Mouse (Mus musculus) hindbrain, embryonic 16.5 days (tissue): ENCODE results near the gene Pla2g2c. TPM values are rescaled to one million over a fixed set of nuclear protein-coding genes. Genes with fewer than 3 reads are reported as not detected.

ENCODE experiments used
- ATAC-seq: fragments of 200-750 bp; cut with Nextera tagmentation; 2 replicates; pipeline ENCODE4 v1.8.0; 2017; ENCODE audit warnings: moderate TSS enrichment, moderate library complexity
- H3K27ac ChIP-seq: fragments of 300-500 bp; sonication (generic); 2 replicates; pipeline ENCODE4 v1.5.1; 2014; ENCODE audit warnings: low read depth, mild to moderate bottlenecking, control low read depth, low read length, moderate library complexity
- H3K27me3 ChIP-seq: fragments of 300-500 bp; sonication (generic); replicated peaks from 2 replicates; pipeline ENCODE4 v1.6.1; 2014; ENCODE audit warnings: low read length; ENCODE audit not compliant: control insufficient read depth, insufficient read depth
- H3K36me3 ChIP-seq: fragments of 300-500 bp; sonication (generic); 2 replicates; pipeline ENCODE4 v1.6.1; 2014; ENCODE audit warnings: mild to moderate bottlenecking, low read length, moderate library complexity, mixed read lengths; ENCODE audit not compliant: control insufficient read depth, insufficient read depth
- H3K4me1 ChIP-seq: fragments of 300-500 bp; sonication (generic); 2 replicates; pipeline ENCODE4 v1.6.1; 2014; ENCODE audit warnings: low read depth, low read length; ENCODE audit not compliant: control insufficient read depth, insufficient read depth
- H3K4me2 ChIP-seq: fragments of 300-500 bp; sonication (generic); 2 replicates; pipeline ENCODE4 v1.6.1; 2014; ENCODE audit warnings: mild to moderate bottlenecking, low read length, control low read depth, moderate library complexity
- H3K4me3 ChIP-seq: fragments of 300-500 bp; sonication (generic); 2 replicates; pipeline ENCODE4 v1.5.1; 2014; ENCODE audit warnings: mild to moderate bottlenecking, low read length, control low read depth, moderate library complexity
- H3K9ac ChIP-seq: fragments of 300-500 bp; sonication (generic); 2 replicates; pipeline ENCODE4 v1.6.1; 2014; ENCODE audit warnings: low read depth, mild to moderate bottlenecking, control low read depth, low read length, moderate library complexity
- H3K9me3 ChIP-seq: fragments of 300-500 bp; sonication (generic); 2 replicates; pipeline ENCODE4 v1.6.1; 2014; ENCODE audit warnings: mild to moderate bottlenecking, low read length, moderate library complexity; ENCODE audit not compliant: control insufficient read depth
- WGBS: fragments of 180-500 bp; shearing (Covaris S2); extraction: QIAGEN DNeasy Blood & Tissue Kit; methylation state at CpG from one replicate; pipeline ENCODE4 v1.1.7; 2014; 5-methylcytosine and 5-hydroxymethylcytosine counted together
- polyA plus RNA-seq: library from polyadenylated mRNA; unstranded; fragments of >200 nt; fragmentation: Nextera tagmentation; extraction: Ambion mirVana; gene quantifications from 2 replicates; pipeline ENCODE4 v1.2.1, GENCODE M21; 2015

Pla2g2c gene
- polyA plus RNA-seq, 1 experiment from 2014 or later = 0.36 TPM

DNA sequence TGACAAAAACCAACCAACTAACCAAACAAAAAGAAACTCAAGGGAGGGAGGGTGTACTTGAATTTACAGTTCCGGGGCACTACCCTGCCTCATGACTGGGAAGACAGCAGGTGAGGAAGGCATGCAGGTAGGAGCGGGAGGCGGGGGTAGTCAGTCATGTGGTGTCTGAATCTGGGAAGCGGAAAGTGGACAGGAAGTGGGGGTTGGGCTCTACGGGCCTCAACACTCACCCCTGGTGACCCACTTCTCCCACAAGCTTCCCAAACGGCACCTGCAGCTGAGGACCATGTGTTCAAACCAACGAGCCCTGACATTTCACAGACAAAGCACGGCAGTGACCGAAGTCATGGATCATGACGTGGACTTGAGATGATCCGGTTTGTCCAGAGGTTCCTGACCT is 12.5 kb upstream of the Pla2g2c start:
- H3K27me3 ChIP-seq = no peaks in the 10 kb centered on the region
- 86% methylated on average over 11 of the region's 11 CpGs for WGBS
- no peaks in the 10 kb centered on the region for H3K36me3 ChIP-seq

GRCm38 (mm10) chr4:138712621-138713020 is 12.0 kb upstream of the Pla2g2c start:
- Histone ChIP-seq H3K27ac (no peak overlapping the region), H3K36me3 (no peaks in the 10 kb centered on the region), H3K4me2 (no peak overlapping the region), H3K4me3 (no peak overlapping the region), H3K27me3 (no peaks in the 10 kb centered on the region), H3K4me1 (peaks cover 16% of the 10 kb centered on the region), H3K9ac (no peak overlapping the region), H3K9me3 (no peaks in the 10 kb centered on the region)
- ATAC-seq = no peak
- 75% methylated on average over 8 of the region's 8 CpGs for WGBS

More for the DNA sequence above, 12.5 kb upstream of the Pla2g2c start:
- no peak for ATAC-seq
- Histone ChIP-seq H3K27ac (no peak overlapping the region), H3K4me3 (no peak overlapping the region), H3K9me3 (no peaks in the 10 kb centered on the region), H3K4me1 (peaks cover 16% of the 10 kb centered on the region), H3K4me2 (no peak overlapping the region), H3K9ac (no peak overlapping the region)

GRCm38 (mm10) chr4:138714186-138714585 is 10.4 kb upstream of the Pla2g2c start:
- Histone ChIP-seq H3K4me1 (peaks cover 14% of the 10 kb centered on the region), H3K36me3 (no peaks in the 10 kb centered on the region), H3K27ac (no peak overlapping the region), H3K9ac (no peak overlapping the region), H3K4me3 (no peak overlapping the region), H3K27me3 (no peaks in the 10 kb centered on the region), H3K9me3 (no peaks in the 10 kb centered on the region), H3K4me2 (no peak overlapping the region)
- no peak for ATAC-seq
- WGBS = 100% methylated on average over 1 of the region's 1 CpGs

DNA sequence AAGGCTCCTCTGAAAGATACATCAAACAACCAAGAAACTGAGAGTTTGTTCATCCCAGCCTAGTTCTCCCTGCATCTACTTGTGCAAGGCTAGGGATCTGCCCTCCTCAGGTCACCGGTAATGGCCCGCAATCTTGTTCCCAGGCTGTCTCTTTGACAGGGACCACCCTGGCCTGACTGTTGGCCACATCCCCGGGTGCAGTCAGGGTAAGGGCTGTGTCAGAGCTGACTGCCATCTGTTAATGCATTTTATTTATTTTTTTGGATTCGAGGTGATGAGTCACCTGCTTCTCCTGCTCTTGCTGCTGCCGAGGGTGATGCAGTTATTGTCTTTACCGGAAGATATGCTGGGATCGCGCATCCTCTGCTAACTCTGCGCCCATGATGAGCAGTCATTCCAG is 7.9 kb upstream of the Pla2g2c start:
- Histone ChIP-seq H3K9ac (no peak overlapping the region), H3K9me3 (no peaks in the 10 kb centered on the region), H3K4me2 (no peak overlapping the region), H3K27ac (no peak overlapping the region), H3K36me3 (no peaks in the 10 kb centered on the region), H3K4me3 (no peak overlapping the region), H3K27me3 (no peaks in the 10 kb centered on the region), H3K4me1 (no peaks in the 10 kb centered on the region)
- ATAC-seq = no peak
- 93% methylated on average over 9 of the region's 9 CpGs for WGBS

- no peak for ATAC-seq
- 87% methylated on average over 5 of the region's 5 CpGs for WGBS
- Histone ChIP-seq H3K9ac (no peak overlapping the region), H3K27me3 (no peaks in the 10 kb centered on the region), H3K4me3 (no peak overlapping the region), H3K4me2 (no peak overlapping the region), H3K27ac (no peak overlapping the region), H3K9me3 (no peaks in the 10 kb centered on the region), H3K4me1 (0 out of 2 replicates have a peak, but pooled peaks cover 2% of the 10 kb centered on the region), H3K36me3 (no peaks in the 10 kb centered on the region)
These were observed 5.9 kb upstream of the Pla2g2c start for GRCm38 (mm10) chr4:138718586-138719263.

- Histone ChIP-seq H3K4me1 (peaks cover 7% of the 10 kb centered on the region), H3K4me3 (no peak overlapping the region), H3K9ac (no peak overlapping the region), H3K4me2 (no peak overlapping the region), H3K27ac (no peak overlapping the region), H3K36me3 (no peaks in the 10 kb centered on the region), H3K27me3 (no peaks in the 10 kb centered on the region), H3K9me3 (no peaks in the 10 kb centered on the region)
- 72% methylated on average over 5 of the region's 5 CpGs for WGBS
- no peak for ATAC-seq
These were observed 5.4 kb upstream of the Pla2g2c start for GRCm38 (mm10) chr4:138719264-138719596.

DNA sequence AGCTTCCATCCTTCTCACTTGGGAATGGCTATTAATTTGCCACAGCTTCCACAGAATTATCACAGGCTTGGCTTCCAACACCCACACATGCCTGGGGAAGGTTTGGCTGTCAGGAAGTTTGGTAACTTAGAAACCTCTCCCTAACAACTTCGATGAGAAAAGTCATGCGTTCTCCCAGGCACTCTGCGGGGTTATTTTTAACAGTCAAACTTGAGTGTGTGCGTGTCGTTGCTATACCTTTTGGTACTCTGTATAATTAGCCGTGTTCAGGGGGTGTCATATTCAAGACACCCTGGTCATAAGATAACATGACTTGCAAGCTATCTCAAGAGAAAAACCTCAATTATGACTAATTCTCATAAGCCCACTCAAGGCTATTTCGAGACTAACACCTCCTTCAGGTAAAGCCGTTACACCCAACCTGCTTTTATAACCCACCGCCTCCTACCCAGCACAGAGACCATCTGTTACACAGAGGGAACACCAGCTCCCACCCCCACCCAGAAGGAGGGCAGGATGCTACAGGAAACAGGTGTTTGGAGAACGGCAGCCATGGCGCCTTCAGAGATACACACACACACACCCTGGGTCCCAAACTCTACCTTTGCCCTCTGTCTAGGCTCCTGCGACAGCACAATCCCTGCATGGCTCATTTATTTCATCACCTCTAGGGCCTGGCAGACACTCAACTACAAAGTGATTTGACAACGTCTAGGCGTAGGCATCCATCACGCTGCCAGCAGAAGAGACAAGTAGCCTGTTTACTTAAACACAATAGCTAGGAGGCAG is 905 bp upstream of the Pla2g2c start:
- H3K4me3 ChIP-seq = no peak overlapping the region
- no peak overlapping the region for H3K27ac ChIP-seq
- no peaks in the 10 kb centered on the region for H3K27me3 ChIP-seq
- no peaks in the 10 kb centered on the region for H3K9me3 ChIP-seq
- H3K4me1 ChIP-seq = peaks cover 20% of the 10 kb centered on the region
- H3K4me2 ChIP-seq = peak overlapping the region; percentile 59; the same call in 1 of the 2 replicates
- no peaks in the 10 kb centered on the region for H3K36me3 ChIP-seq
- no peak overlapping the region for H3K9ac ChIP-seq
- WGBS = 62% methylated on average over 15 of the region's 15 CpGs
- no peak for ATAC-seq

DNA sequence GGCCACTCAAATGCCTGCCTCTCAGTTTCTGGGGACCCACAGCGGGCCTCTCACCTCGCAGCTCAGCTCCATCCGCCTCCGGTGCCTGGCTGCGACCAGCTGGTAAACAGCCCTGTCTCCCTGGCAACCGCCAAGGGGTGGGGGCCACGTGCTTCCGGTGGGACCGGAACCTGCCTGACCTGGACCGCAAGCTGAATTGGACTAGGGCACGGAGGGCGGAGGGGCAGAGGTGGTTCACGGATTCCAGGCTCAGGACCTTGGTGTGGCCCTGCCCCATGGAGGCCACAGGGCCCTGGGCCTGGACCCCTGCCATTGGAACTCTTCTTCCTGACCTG is 502 bp downstream of the Pla2g2c start:
- peak overlapping the region; percentile 59 for H3K4me2 ChIP-seq
- H3K27ac ChIP-seq = peak overlapping the region; percentile 3; the same call in 1 of the 2 replicates
- H3K9me3 ChIP-seq = no peaks in the 10 kb centered on the region
- no peaks in the 10 kb centered on the region for H3K27me3 ChIP-seq
- WGBS = 4% methylated on average over 13 of the region's 13 CpGs
- H3K4me3 ChIP-seq = peak overlapping the region; percentile 31
- peak; percentile 81 for ATAC-seq
- H3K4me1 ChIP-seq = peaks cover 20% of the 10 kb centered on the region
- H3K36me3 ChIP-seq = no peaks in the 10 kb centered on the region
- H3K9ac ChIP-seq = peak overlapping the region; percentile 58

GRCm38 (mm10) chr4:138725751-138726150 is 1.2 kb downstream of the Pla2g2c start:
- ATAC-seq = no peak
- peaks cover 20% of the 10 kb centered on the region for H3K4me1 ChIP-seq

More at GRCm38 (mm10) chr4:138725751-138726150, 1.2 kb downstream of the Pla2g2c start:
- WGBS = 67% methylated on average over 5 of the region's 5 CpGs
- Histone ChIP-seq H3K36me3 (no peaks in the 10 kb centered on the region), H3K9ac (no peak overlapping the region), H3K4me3 (no peak overlapping the region), H3K27ac (no peak overlapping the region), H3K9me3 (no peaks in the 10 kb centered on the region), H3K4me2 (no peak overlapping the region), H3K27me3 (no peaks in the 10 kb centered on the region)
